Mouse (Mus musculus): ENCODE results near the gene Gstk1.
A peak's percentile ranks its signal among the peaks of the same experiment; 100 is the strongest.

DNA sequence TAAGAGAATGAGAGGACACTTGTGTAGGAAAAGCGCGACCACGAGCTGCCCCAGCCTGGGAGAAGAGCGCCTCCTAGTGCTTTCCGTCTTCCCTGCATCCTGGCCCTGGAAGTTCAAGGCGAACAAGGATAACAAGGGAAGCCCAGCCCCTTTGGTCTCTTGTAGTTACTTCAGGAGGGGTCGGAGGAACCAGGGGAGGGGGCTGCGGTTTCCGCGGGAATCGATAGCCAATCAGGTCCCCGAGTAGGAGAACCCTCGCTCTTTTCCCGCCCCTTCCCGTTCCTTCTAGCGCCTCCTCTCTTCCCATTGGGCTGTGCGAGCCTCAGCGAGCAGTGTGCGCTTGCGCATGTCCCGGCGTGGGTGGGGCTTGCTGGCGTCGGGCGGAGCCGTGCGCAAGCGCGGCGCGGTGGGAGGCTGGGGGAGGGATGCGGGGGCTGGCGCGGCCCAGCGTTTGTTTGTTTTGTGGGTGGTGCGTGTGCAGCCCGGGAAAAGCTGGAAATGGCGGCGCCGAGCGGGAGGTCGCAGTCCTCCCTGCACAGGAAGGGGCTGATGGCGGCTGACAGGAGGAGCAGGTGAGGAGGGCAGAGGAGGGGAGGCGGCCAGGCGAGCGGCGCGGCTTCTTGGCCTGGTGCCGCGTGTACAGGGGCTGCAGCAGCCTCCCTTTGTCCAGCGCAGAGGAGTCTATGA is 19.0 kb downstream of the Gstk1 start, which contains the start of gene Casp2:
- TF ChIP-seq CTCF (IDR thresholded peaks at IDR 0.05) (peak; percentile 98; the same call in 1 of the 2 replicates), POLR2A (IDR thresholded peaks at IDR 0.05; ENCODE audit: insufficient read depth, low read depth, low read length) (peak; percentile 71), EP300 (IDR thresholded peaks at IDR 0.05; ENCODE audit: insufficient read depth, low read depth, low read length) (peak; percentile 87; the same call in 1 of the 2 replicates)

Measured in heart, adult 2 months (tissue).